Mouse (Mus musculus) limb, embryonic 10.5 days (tissue): ENCODE results near the gene Pard6b. TPM values are rescaled to one million over a fixed set of nuclear protein-coding genes. Genes with fewer than 3 reads are reported as not detected.
A peak's percentile ranks its signal among the peaks of the same experiment; 100 is the strongest.
"Not testable (repeated sequence)": the region's sequence is repeated elsewhere in the genome, so short reads cannot be mapped to it uniquely, and the experiment has no call there.

ENCODE experiments used
- DNase-seq: peaks from one replicate; pipeline ENCODE4 v3.0.0-alpha.2; 2017; ENCODE audit warnings: low spot score
- H3K27ac ChIP-seq: fragments of 300-500 bp; sonication (generic); 2 replicates; pipeline ENCODE4 v1.5.1; 2016; ENCODE audit warnings: mild to moderate bottlenecking
- H3K27me3 ChIP-seq: fragments of 300-500 bp; sonication (generic); 2 replicates; pipeline ENCODE4 v1.6.1; 2016; ENCODE audit warnings: low read depth, mild to moderate bottlenecking; ENCODE audit not compliant: poor library complexity, severe bottlenecking
- H3K36me3 ChIP-seq: fragments of 300-500 bp; sonication (generic); 2 replicates; pipeline ENCODE4 v1.6.1; 2016; ENCODE audit warnings: mild to moderate bottlenecking, moderate library complexity
- H3K4me1 ChIP-seq: fragments of 300-500 bp; sonication (generic); 2 replicates; pipeline ENCODE4 v1.6.1; 2016
- H3K4me3 ChIP-seq: fragments of 300-500 bp; sonication (generic); 2 replicates; pipeline ENCODE4 v1.5.1; 2016; ENCODE audit warnings: mild to moderate bottlenecking, moderate library complexity
- H3K9me3 ChIP-seq: fragments of 300-500 bp; sonication (generic); replicated peaks from 2 replicates; pipeline ENCODE4 v1.6.1; 2016; ENCODE audit warnings: mild to moderate bottlenecking
- WGBS: fragments of 180-500 bp; shearing (Covaris S2); methylation state at CpG from one replicate; pipeline ENCODE4 v1.1.7; 2016; 5-methylcytosine and 5-hydroxymethylcytosine counted together
- polyA plus RNA-seq: library from polyadenylated mRNA; unstranded; fragments of >200 nt; fragmentation: Nextera tagmentation; extraction: Ambion mirVana; gene quantifications from 2 replicates; pipeline ENCODE4 v1.2.1, GENCODE M21; 2016

Gene Pard6b
- polyA plus RNA-seq, 1 experiment from 2014 or later = 6.0 TPM

GRCm38 (mm10) chr2:168050000-168050942 is 30.5 kb upstream of the Pard6b start:
- H3K9me3 ChIP-seq = no peaks in the 10 kb centered on the region
- peaks cover 54% of the 10 kb centered on the region for H3K27me3 ChIP-seq
- peak overlapping the region; percentile 76 for H3K27ac ChIP-seq
- H3K4me3 ChIP-seq = peak overlapping the region; percentile 66
- peak; percentile 73 for DNase-seq
- no peaks in the 10 kb centered on the region for H3K36me3 ChIP-seq
- peaks cover 29% of the 10 kb centered on the region for H3K4me1 ChIP-seq
- under 1% methylated on average over 56 of the region's 56 CpGs for WGBS

GRCm38 (mm10) chr2:168052156-168052555 is 28.6 kb upstream of the Pard6b start:
- Histone ChIP-seq H3K27me3 (peaks cover 53% of the 10 kb centered on the region), H3K9me3 (no peaks in the 10 kb centered on the region), H3K4me3 (no peak overlapping the region), H3K36me3 (no peaks in the 10 kb centered on the region), H3K4me1 (peaks cover 36% of the 10 kb centered on the region), H3K27ac (no peak overlapping the region)
- 98% methylated on average over 1 of the region's 1 CpGs for WGBS
- no peak for DNase-seq

- Histone ChIP-seq H3K4me3 (no peak overlapping the region), H3K36me3 (no peaks in the 10 kb centered on the region), H3K4me1 (peaks cover 36% of the 10 kb centered on the region), H3K9me3 (no peaks in the 10 kb centered on the region), H3K27ac (no peak overlapping the region), H3K27me3 (peaks cover 48% of the 10 kb centered on the region)
- peak; percentile 68 for DNase-seq
- 15% methylated on average over 2 of the region's 2 CpGs for WGBS
Observed at GRCm38 (mm10) chr2:168052689-168053088, 28.1 kb upstream of the Pard6b start.

GRCm38 (mm10) chr2:168054142-168054541 is 26.7 kb upstream of the Pard6b start:
- WGBS = 92% methylated on average over 11 of the region's 11 CpGs

GRCm38 (mm10) chr2:168055910-168056665 is 24.7 kb upstream of the Pard6b start:
- H3K27me3 ChIP-seq = peaks cover 15% of the 10 kb centered on the region
- no peaks in the 10 kb centered on the region for H3K36me3 ChIP-seq
- H3K9me3 ChIP-seq = no peaks in the 10 kb centered on the region
- 15% methylated on average over 14 of the region's 14 CpGs for WGBS
- peaks cover 28% of the 10 kb centered on the region for H3K4me1 ChIP-seq
- DNase-seq = peak; percentile 59
- H3K27ac ChIP-seq = peak overlapping the region; percentile 17
- H3K4me3 ChIP-seq = no peak overlapping the region

More at GRCm38 (mm10) chr2:168054142-168054541, 26.7 kb upstream of the Pard6b start:
- Histone ChIP-seq H3K4me1 (peaks cover 43% of the 10 kb centered on the region), H3K27ac (no peak overlapping the region), H3K36me3 (no peaks in the 10 kb centered on the region), H3K27me3 (peaks cover 34% of the 10 kb centered on the region), H3K4me3 (no peak overlapping the region), H3K9me3 (no peaks in the 10 kb centered on the region)
- no peak for DNase-seq

- DNase-seq = no peak
- H3K4me1 ChIP-seq = peaks cover 28% of the 10 kb centered on the region
- H3K9me3 ChIP-seq = no peaks in the 10 kb centered on the region
- H3K27ac ChIP-seq = peak overlapping the region; percentile 17; the same call in 1 of the 2 replicates
- H3K36me3 ChIP-seq = no peaks in the 10 kb centered on the region
- 26% methylated on average over 8 of the region's 8 CpGs for WGBS
- peaks cover 10% of the 10 kb centered on the region for H3K27me3 ChIP-seq
- H3K4me3 ChIP-seq = no peak overlapping the region
Observed at GRCm38 (mm10) chr2:168056666-168056933, 24.2 kb upstream of the Pard6b start.

- not testable (repeated sequence) for H3K36me3 ChIP-seq, H3K9me3 ChIP-seq, H3K27ac ChIP-seq, H3K4me3 ChIP-seq, DNase-seq, H3K27me3 ChIP-seq
- 77% methylated on average over 2 of the region's 2 CpGs for WGBS
- peaks cover 28% of the 10 kb centered on the region for H3K4me1 ChIP-seq
Observed at GRCm38 (mm10) chr2:168057876-168058275, 22.9 kb upstream of the Pard6b start.

- DNase-seq = peak; percentile 42
- Histone ChIP-seq H3K36me3 (no peaks in the 10 kb centered on the region), H3K27me3 (no peaks in the 10 kb centered on the region), H3K9me3 (no peaks in the 10 kb centered on the region), H3K4me3 (no peak overlapping the region), H3K4me1 (peaks cover 28% of the 10 kb centered on the region), H3K27ac (peak overlapping the region; percentile 42; the same call in 1 of the 2 replicates)
- 28% methylated on average over 13 of the region's 13 CpGs for WGBS
Observed at GRCm38 (mm10) chr2:168058488-168059199, 22.2 kb upstream of the Pard6b start.

GRCm38 (mm10) chr2:168059200-168059790 is 21.5 kb upstream of the Pard6b start:
- no peaks in the 10 kb centered on the region for H3K36me3 ChIP-seq
- no peak overlapping the region for H3K4me3 ChIP-seq
- H3K27ac ChIP-seq = no peak overlapping the region
- H3K27me3 ChIP-seq = no peaks in the 10 kb centered on the region
- no peak for DNase-seq
- H3K9me3 ChIP-seq = no peaks in the 10 kb centered on the region
- H3K4me1 ChIP-seq = peaks cover 28% of the 10 kb centered on the region
- WGBS = 81% methylated on average over 6 of the region's 6 CpGs

- Histone ChIP-seq H3K4me1 (peaks cover 8% of the 10 kb centered on the region), H3K4me3 (no peak overlapping the region), H3K27ac (no peak overlapping the region), H3K36me3 (no peaks in the 10 kb centered on the region), H3K9me3 (no peaks in the 10 kb centered on the region), H3K27me3 (no peaks in the 10 kb centered on the region)
- DNase-seq = no peak
- WGBS = 91% methylated on average over 12 of the region's 12 CpGs
Observed at GRCm38 (mm10) chr2:168063712-168064111, 17.1 kb upstream of the Pard6b start.

GRCm38 (mm10) chr2:168065511-168065910 is 15.3 kb upstream of the Pard6b start:
- WGBS = 80% methylated on average over 7 of the region's 7 CpGs
- peaks cover 3% of the 10 kb centered on the region; the same call in 1 of the 2 replicates for H3K4me1 ChIP-seq
- DNase-seq = no peak
- H3K27me3 ChIP-seq = no peaks in the 10 kb centered on the region
- no peaks in the 10 kb centered on the region for H3K9me3 ChIP-seq
- H3K4me3 ChIP-seq = no peak overlapping the region
- no peaks in the 10 kb centered on the region for H3K36me3 ChIP-seq
- no peak overlapping the region for H3K27ac ChIP-seq

- H3K36me3 ChIP-seq = no peaks in the 10 kb centered on the region
- no peak for DNase-seq
- 53% methylated on average over 8 of the region's 8 CpGs for WGBS
- H3K27ac ChIP-seq = no peak overlapping the region
- H3K27me3 ChIP-seq = no peaks in the 10 kb centered on the region
- no peak overlapping the region for H3K4me3 ChIP-seq
- H3K9me3 ChIP-seq = no peaks in the 10 kb centered on the region
- H3K4me1 ChIP-seq = peaks cover 3% of the 10 kb centered on the region; the same call in 1 of the 2 replicates
Observed at GRCm38 (mm10) chr2:168066783-168067182, 14.0 kb upstream of the Pard6b start.
